Mouse (Mus musculus): Measurements from ENCODE around the gene Vti1a.

DNA sequence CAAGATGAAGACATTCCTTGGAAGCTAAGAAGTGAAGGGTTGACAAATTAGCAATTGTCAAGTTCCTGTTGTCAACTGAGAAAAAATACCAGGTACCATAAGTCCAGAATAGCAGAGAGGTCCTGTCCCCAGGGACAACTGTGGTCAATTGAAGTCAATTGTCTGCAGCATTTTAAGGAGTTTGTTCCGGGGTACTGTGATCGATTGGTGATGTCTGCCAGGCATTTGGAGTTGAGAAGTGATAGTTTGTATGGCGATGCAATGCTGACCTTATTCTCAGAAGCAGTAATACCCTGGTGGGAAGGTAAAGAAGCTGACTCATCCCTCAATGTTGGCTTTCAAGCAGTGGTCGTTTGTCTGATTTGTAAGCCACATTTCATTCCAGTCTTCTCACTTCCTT lies 170.4 kb downstream of the Vti1a start:
- TF ChIP-seq MAFK (IDR thresholded peaks at IDR 0.05; ENCODE audit: insufficient read depth, low read depth, low read length), result no peak
- no peak for TF ChIP-seq ZNF384 (IDR thresholded peaks at IDR 0.05; ENCODE audit: low read depth, low read length)
- TF ChIP-seq HCFC1 (IDR thresholded peaks at IDR 0.05; ENCODE audit: borderline replicate concordance, insufficient read depth, low read length), result no peak
- no peak for TF ChIP-seq CHD2 (IDR thresholded peaks at IDR 0.05; ENCODE audit: low read depth, low read length)
- no peak for TF ChIP-seq ZC3H11A (IDR thresholded peaks at IDR 0.05; ENCODE audit: borderline replicate concordance, low read depth, low read length)

Measured in ES-E14 (cell line).